Mouse (Mus musculus) MEL (cell line): ENCODE data around the gene Actr3. TPM values are rescaled to one million over a fixed set of nuclear protein-coding genes. Genes with fewer than 3 reads are reported as not detected.

Experiments
- DNase-seq: peaks from one replicate; pipeline ENCODE4 v3.0.0; 2011; ENCODE audit warnings: low read depth, low spot score
- H3K27ac ChIP-seq: 2 replicates; pipeline ENCODE4 v1.5.1; 2012; ENCODE audit warnings: low read depth, mild to moderate bottlenecking, control low read depth, low read length, moderate library complexity; ENCODE audit not compliant: control insufficient read depth
- H3K27me3 ChIP-seq, 2 experiments: fragments of 150-350 bp in 1 of 2; sonication (generic) in 1 of 2; 2 replicates each; pipeline ENCODE4 v1.6.1; 2012; ENCODE audit warnings: low read length in 2 of 2, mild to moderate bottlenecking in 2 of 2, improper control_type of control experiment in 1 of 2, moderate library complexity in 1 of 2; ENCODE audit not compliant: insufficient read depth in 2 of 2, control insufficient read depth in 1 of 2
- H3K36me3 ChIP-seq, 2 experiments: 2 replicates each; pipeline ENCODE4 v1.6.1; 2012 to 2014; ENCODE audit warnings: low read length in 2 of 2, improper control_type of control experiment in 1 of 2, inconsistent platforms in 1 of 2, mild to moderate bottlenecking in 1 of 2; ENCODE audit not compliant: insufficient read depth in 2 of 2, control insufficient read depth in 1 of 2
- H3K4me1 ChIP-seq, 2 experiments: fragments of 150-350 bp in 1 of 2; sonication (generic) in 1 of 2; 2 replicates each; pipeline ENCODE4 v1.6.1; 2012; ENCODE audit warnings: low read length in 2 of 2, improper control_type of control experiment in 1 of 2, mild to moderate bottlenecking in 1 of 2; ENCODE audit not compliant: insufficient read depth in 2 of 2, control insufficient read depth in 1 of 2
- H3K4me3 ChIP-seq, 2 experiments: fragments of 150-350 bp in 1 of 2; sonication (generic) in 1 of 2; 2 replicates each; pipeline ENCODE4 v1.5.1; 2012; ENCODE audit warnings: low read depth in 2 of 2, low read length in 2 of 2, mild to moderate bottlenecking in 2 of 2, moderate library complexity in 2 of 2, control low read depth in 1 of 2, improper control_type of control experiment in 1 of 2; ENCODE audit not compliant: control insufficient read depth in 1 of 2, insufficient read depth in 1 of 2
- H3K79me2 ChIP-seq: 2 replicates; pipeline ENCODE4 v1.6.1; 2012; ENCODE audit warnings: mild to moderate bottlenecking, low read length, moderate library complexity; ENCODE audit not compliant: control insufficient read depth, poor library complexity, insufficient read depth
- H3K9ac ChIP-seq: 2 replicates; pipeline ENCODE4 v1.6.1; 2012; ENCODE audit warnings: low read depth, mild to moderate bottlenecking, control low read depth, low read length, moderate library complexity; ENCODE audit not compliant: control insufficient read depth, poor library complexity, severe bottlenecking
- H3K9me3 ChIP-seq: fragments of 150-350 bp; sonication (generic); replicated peaks from 2 replicates; pipeline ENCODE4 v1.6.1; 2012; ENCODE audit warnings: mild to moderate bottlenecking, low read length, improper control_type of control experiment, moderate library complexity; ENCODE audit not compliant: insufficient read depth
- BHLHE40 ChIP-seq: IDR thresholded peaks from 2 replicates; pipeline ENCODE4 v1.6.1; 2012; ENCODE audit warnings: low read depth, mild to moderate bottlenecking, inconsistent platforms, low read length, improper control_type of control experiment, borderline replicate concordance
- E2F4 ChIP-seq: IDR thresholded peaks from 2 replicates; pipeline ENCODE4 v1.6.1; 2011; ENCODE audit warnings: low read depth, low read length, improper control_type of control experiment, borderline replicate concordance
- EP300 ChIP-seq, 2 experiments: IDR thresholded peaks; 2 replicates each; pipeline ENCODE4 v1.6.1; 2011; ENCODE audit warnings: improper control_type of control experiment in 2 of 2, low read length in 2 of 2, low read depth in 1 of 2, mild to moderate bottlenecking in 1 of 2
- ETS1 ChIP-seq: IDR thresholded peaks from 2 replicates; pipeline ENCODE4 v1.6.1; 2012; ENCODE audit warnings: low read depth, mild to moderate bottlenecking, inconsistent platforms, low read length, improper control_type of control experiment, moderate library complexity
- HCFC1 ChIP-seq: IDR thresholded peaks from 2 replicates; pipeline ENCODE4 v1.6.1; 2012; ENCODE audit warnings: low read depth, mild to moderate bottlenecking, inconsistent platforms, low read length, improper control_type of control experiment, moderate library complexity
- JUND ChIP-seq: IDR thresholded peaks from 2 replicates; pipeline ENCODE4 v1.6.1; 2011; ENCODE audit warnings: low read depth, mild to moderate bottlenecking, improper control_type of control experiment, low read length
- MAX ChIP-seq: IDR thresholded peaks from 2 replicates; pipeline ENCODE4 v1.6.1; 2011; ENCODE audit warnings: low read length, improper control_type of control experiment
- MEF2A ChIP-seq: IDR thresholded peaks from 2 replicates; pipeline ENCODE4 v1.6.1; 2014; ENCODE audit warnings: low read depth, mild to moderate bottlenecking, inconsistent platforms, low read length, improper control_type of control experiment; ENCODE audit not compliant: poor library complexity, insufficient replicate concordance, severe bottlenecking; ENCODE audit errors: extremely low read depth
- MXI1 ChIP-seq: IDR thresholded peaks from 2 replicates; pipeline ENCODE4 v1.6.1; 2011; ENCODE audit warnings: mild to moderate bottlenecking, low read depth, low read length, improper control_type of control experiment
- MYB ChIP-seq: IDR thresholded peaks from 2 replicates; pipeline ENCODE4 v1.6.1; 2011; ENCODE audit warnings: mild to moderate bottlenecking, low read depth, low read length, improper control_type of control experiment
- NELFE ChIP-seq: IDR thresholded peaks from 2 replicates; pipeline ENCODE4 v1.6.1; 2011; ENCODE audit warnings: low read depth, low read length, improper control_type of control experiment
- POLR2A ChIP-seq, 2 experiments: IDR thresholded peaks; 2 replicates each; pipeline ENCODE4 v1.6.1; 2011 to 2012; ENCODE audit warnings: low read length in 2 of 2, mild to moderate bottlenecking in 2 of 2, control low read depth in 1 of 2, improper control_type of control experiment in 1 of 2, low read depth in 1 of 2, moderate library complexity in 1 of 2; ENCODE audit not compliant: control insufficient read depth in 1 of 2, insufficient read depth in 1 of 2, poor library complexity in 1 of 2
- POLR2AphosphoS2 ChIP-seq: IDR thresholded peaks from 2 replicates; pipeline ENCODE4 v1.6.1; 2011; ENCODE audit warnings: low read length, improper control_type of control experiment
- RCOR1 ChIP-seq: IDR thresholded peaks from 2 replicates; pipeline ENCODE4 v1.6.1; 2012; ENCODE audit warnings: low read depth, mild to moderate bottlenecking, inconsistent platforms, low read length, improper control_type of control experiment
- TAL1 ChIP-seq: IDR thresholded peaks from 2 replicates; pipeline ENCODE4 v1.6.1; 2012; ENCODE audit warnings: mild to moderate bottlenecking, inconsistent platforms, low read length, moderate library complexity, mixed read lengths
- TBP ChIP-seq: IDR thresholded peaks from 2 replicates; pipeline ENCODE4 v1.8.0; 2011; ENCODE audit warnings: low read depth, low read length, improper control_type of control experiment
- UBTF ChIP-seq: IDR thresholded peaks from 2 replicates; pipeline ENCODE4 v1.6.1; 2012; ENCODE audit warnings: low read depth, mild to moderate bottlenecking, inconsistent platforms, low read length, improper control_type of control experiment, moderate library complexity, borderline replicate concordance; ENCODE audit not compliant: insufficient read depth
- ZKSCAN1 ChIP-seq: IDR thresholded peaks from 2 replicates; pipeline ENCODE4 v1.6.1; 2012; ENCODE audit warnings: low read depth, mild to moderate bottlenecking, inconsistent platforms, low read length, improper control_type of control experiment, moderate library complexity
- polyA plus RNA-seq, 2 experiments: library from polyadenylated mRNA; stranded (reverse) in 1 of 2; unstranded in 1 of 2; fragments of >175 nt in 1 of 2; fragments of >200 nt in 1 of 2; gene quantifications; 2 replicates each; pipeline versions ENCODE4 v1.2.1 to v1.2.4; 2012; ENCODE audit warnings: low replicate concordance in 2 of 2, low read depth in 1 of 2; ENCODE audit not compliant: insufficient read length in 2 of 2, insufficient read depth in 1 of 2, missing spikeins in 1 of 2
- total RNA-seq: library from RNA; depleted of rRNA; stranded (reverse); fragments of 300-350 nt; gene quantifications from 2 replicates; pipeline ENCODE4 v1.2.3, GENCODE M21; 2012

The Actr3 gene
- total and polyA plus RNA-seq, 3 experiments: 154 to 211 TPM; not detected in 1

- H3K4me3 ChIP-seq: no peak overlapping the region
- DNase-seq: peak; percentile 40
- no peaks in the 10 kb centered on the region for H3K79me2 ChIP-seq
- peaks cover 0 to 5% of the 10 kb centered on the region in 2 experiments; a peak in 2 of 4 replicates for H3K36me3 ChIP-seq
- H3K4me1 ChIP-seq: peaks cover 2% of the 10 kb centered on the region in 2 experiments; a peak in 2 of 4 replicates
- no peak overlapping the region for H3K27ac ChIP-seq
- no peaks in the 10 kb centered on the region for H3K9me3 ChIP-seq
- H3K9ac ChIP-seq: no peak overlapping the region
- H3K27me3 ChIP-seq: no peaks in the 10 kb centered on the region
- no peak for TF ChIP-seq E2F4
- 0 out of 2 replicates have a peak, but pooled peaks have one; percentile 22 for TF ChIP-seq TAL1
- TF ChIP-seq ETS1: 0 out of 2 replicates have a peak, but pooled peaks have one; percentile 26
- no peak for TF ChIP-seq EP300 (IDR thresholded peaks at IDR 0.05; ENCODE audit: low read depth in 1 of 2, low read length in 2 of 2)
Observed at GRCm38 (mm10) chr1:125447926-125448325, 12.4 kb upstream of the Actr3 start.

- no peak overlapping the region for H3K27ac ChIP-seq
- DNase-seq: no peak
- no peak overlapping the region for H3K4me3 ChIP-seq
- peaks cover 0 to 19% of the 10 kb centered on the region in 2 experiments; a peak in 2 of 4 replicates for H3K36me3 ChIP-seq
- H3K9ac ChIP-seq: 0 out of 2 replicates have a peak overlapping the region, but pooled peaks have one; percentile 9
- peaks cover 6 to 16% of the 10 kb centered on the region in 2 experiments; a peak in 3 of 4 replicates for H3K4me1 ChIP-seq
- no peaks in the 10 kb centered on the region for H3K27me3 ChIP-seq
- TF ChIP-seq BHLHE40 (no peak), NELFE (no peak), UBTF (no peak), MAX (no peak), MYB (no peak), TBP (no peak), E2F4 (no peak), MEF2A (no peak), HCFC1 (no peak), POLR2AphosphoS2 (no peak), MXI1 (no peak), ZKSCAN1 (no peak), ETS1 (no peak), JUND (no peak), POLR2A (IDR thresholded peaks at IDR 0.05; ENCODE audit: control insufficient read depth in 1 of 2, insufficient read depth in 1 of 2, low read depth in 1 of 2, low read length in 2 of 2, poor library complexity in 1 of 2) (no peak), RCOR1 (no peak)
- no peaks in the 10 kb centered on the region for H3K9me3 ChIP-seq
- no peaks in the 10 kb centered on the region for H3K79me2 ChIP-seq
Observed at GRCm38 (mm10) chr1:125441679-125442078, 6.2 kb upstream of the Actr3 start.
